Mouse (Mus musculus) embryonic facial prominence, embryonic 10.5 days (tissue): ENCODE results near the gene Zbed5. TPM values are rescaled to one million over a fixed set of nuclear protein-coding genes. Genes with fewer than 3 reads are reported as not detected.

Experiments
- DNase-seq: peaks from one replicate; pipeline ENCODE4 v3.0.0-alpha.2; 2017; ENCODE audit warnings: low spot score
- H3K27ac ChIP-seq: fragments of 300-500 bp; sonication (generic); replicated peaks from 2 replicates; pipeline ENCODE4 v1.5.1; 2016; ENCODE audit warnings: mild to moderate bottlenecking
- H3K27me3 ChIP-seq: fragments of 300-500 bp; sonication (generic); replicated peaks from 2 replicates; pipeline ENCODE4 v1.6.1; 2016; ENCODE audit warnings: low read depth, mild to moderate bottlenecking; ENCODE audit not compliant: poor library complexity, severe bottlenecking
- H3K36me3 ChIP-seq: fragments of 300-500 bp; sonication (generic); replicated peaks from 2 replicates; pipeline ENCODE4 v1.6.1; 2016; ENCODE audit warnings: mild to moderate bottlenecking, moderate library complexity
- H3K4me1 ChIP-seq: fragments of 300-500 bp; sonication (generic); 2 replicates; pipeline ENCODE4 v1.6.1; 2016
- H3K4me3 ChIP-seq: fragments of 300-500 bp; sonication (generic); 2 replicates; pipeline ENCODE4 v1.5.1; 2016; ENCODE audit warnings: mild to moderate bottlenecking, moderate library complexity
- H3K9me3 ChIP-seq: fragments of 300-500 bp; sonication (generic); 2 replicates; pipeline ENCODE4 v1.6.1; 2016; ENCODE audit warnings: mild to moderate bottlenecking
- WGBS: fragments of 180-500 bp; shearing (Covaris S2); methylation state at CpG from one replicate; pipeline ENCODE4 v1.1.7; 2016; 5-methylcytosine and 5-hydroxymethylcytosine counted together
- polyA plus RNA-seq: library from polyadenylated mRNA; unstranded; fragments of >200 nt; fragmentation: Nextera tagmentation; extraction: Ambion mirVana; gene quantifications from 2 replicates; pipeline ENCODE4 v1.2.1, GENCODE M21; 2016

The Zbed5 gene
- polyA plus RNA-seq = 7.4 and 7.7 TPM in 2 replicates

GRCm38 (mm10) chr5:129895198-129896088, at the start of gene Zbed5:
Gene Zbed5, plus strand, starts transcription at chr5:129895723.
- WGBS = 3% methylated on average over 44 of the region's 44 CpGs
- peak; percentile 91 for DNase-seq
- Histone ChIP-seq H3K36me3 (peaks cover 1% of the 10 kb centered on the region), H3K9me3 (no peaks in the 10 kb centered on the region), H3K27me3 (no peaks in the 10 kb centered on the region), H3K4me3 (peak within 1 kb of the TSS; percentile 81), H3K4me1 (peaks cover 15% of the 10 kb centered on the region), H3K27ac (peak within 1 kb of the TSS; percentile 81)

GRCm38 (mm10) chr5:129846752-129847557, 48.6 kb upstream of the Zbed5 start, which contains the start of gene Sumf2:
Gene Sumf2, plus strand, starts transcription at chr5:129846986.
- Histone ChIP-seq H3K27ac (peak within 1 kb of the TSS; percentile 85), H3K27me3 (no peaks in the 10 kb centered on the region), H3K9me3 (peaks cover 4% of the 10 kb centered on the region; the same call in 1 of the 2 replicates), H3K36me3 (peaks cover 47% of the 10 kb centered on the region), H3K4me3 (peak within 1 kb of the TSS; percentile 73), H3K4me1 (peaks cover 11% of the 10 kb centered on the region; the same call in 1 of the 2 replicates)
- WGBS = 15% methylated on average over 22 of the region's 22 CpGs
- DNase-seq = peak; percentile 96

DNA sequence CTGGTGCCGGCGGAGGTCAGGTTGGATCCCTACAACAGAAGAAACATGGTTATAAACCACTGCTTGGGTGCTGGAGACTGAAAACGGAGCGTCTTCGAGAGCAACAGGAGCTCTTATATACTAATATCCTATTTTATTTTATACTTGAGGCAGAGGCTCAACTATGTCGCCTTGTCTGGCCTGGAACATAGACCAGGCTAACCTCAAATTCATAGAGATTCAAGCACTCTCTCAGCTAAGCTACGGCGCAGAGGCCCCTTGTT, 48.0 kb upstream of the Zbed5 start:
- Histone ChIP-seq H3K27ac (0 out of 2 replicates have a peak overlapping the region, but pooled peaks have one; percentile 85), H3K4me1 (peaks cover 11% of the 10 kb centered on the region; the same call in 1 of the 2 replicates), H3K36me3 (peaks cover 47% of the 10 kb centered on the region), H3K27me3 (no peaks in the 10 kb centered on the region), H3K9me3 (peaks cover 4% of the 10 kb centered on the region; the same call in 1 of the 2 replicates), H3K4me3 (peak overlapping the region; percentile 73)
- no peak for DNase-seq
- WGBS = 67% methylated on average over 8 of the region's 8 CpGs

- H3K27ac ChIP-seq = no peak overlapping the region
- WGBS = 39% methylated on average over 5 of the region's 5 CpGs
- H3K27me3 ChIP-seq = no peaks in the 10 kb centered on the region
- no peaks in the 10 kb centered on the region for H3K9me3 ChIP-seq
- no peak overlapping the region for H3K4me3 ChIP-seq
- H3K36me3 ChIP-seq = peaks cover 78% of the 10 kb centered on the region
- DNase-seq = no peak
- no peaks in the 10 kb centered on the region for H3K4me1 ChIP-seq
These were observed 40.4 kb upstream of the Zbed5 start for GRCm38 (mm10) chr5:129855163-129855562.

DNA sequence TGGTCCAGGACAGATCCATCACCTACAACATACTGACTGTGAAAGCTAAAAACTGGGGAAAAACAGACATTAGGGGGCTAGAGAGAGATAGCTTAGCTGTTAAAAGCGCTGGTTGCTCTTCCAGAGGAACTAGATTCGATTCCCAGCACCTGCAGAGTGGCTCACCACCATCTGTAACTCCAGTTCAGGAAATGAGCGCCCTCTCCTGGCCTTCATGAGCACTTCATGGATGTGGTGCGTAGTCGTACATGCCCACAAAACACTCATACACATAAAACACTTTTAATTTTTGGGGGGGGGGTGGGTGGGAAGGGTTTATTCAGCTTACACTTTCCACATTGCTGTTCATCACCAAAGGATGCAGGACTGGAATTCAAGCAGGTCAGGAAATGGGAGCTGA, 39.1 kb upstream of the Zbed5 start:
- WGBS = 89% methylated on average over 5 of the region's 5 CpGs
- no peak for DNase-seq
- no peaks in the 10 kb centered on the region for H3K9me3 ChIP-seq
- no peak overlapping the region for H3K4me3 ChIP-seq
- no peaks in the 10 kb centered on the region for H3K27me3 ChIP-seq
- H3K36me3 ChIP-seq = peaks cover 83% of the 10 kb centered on the region
- no peaks in the 10 kb centered on the region for H3K4me1 ChIP-seq
- no peak overlapping the region for H3K27ac ChIP-seq

DNA sequence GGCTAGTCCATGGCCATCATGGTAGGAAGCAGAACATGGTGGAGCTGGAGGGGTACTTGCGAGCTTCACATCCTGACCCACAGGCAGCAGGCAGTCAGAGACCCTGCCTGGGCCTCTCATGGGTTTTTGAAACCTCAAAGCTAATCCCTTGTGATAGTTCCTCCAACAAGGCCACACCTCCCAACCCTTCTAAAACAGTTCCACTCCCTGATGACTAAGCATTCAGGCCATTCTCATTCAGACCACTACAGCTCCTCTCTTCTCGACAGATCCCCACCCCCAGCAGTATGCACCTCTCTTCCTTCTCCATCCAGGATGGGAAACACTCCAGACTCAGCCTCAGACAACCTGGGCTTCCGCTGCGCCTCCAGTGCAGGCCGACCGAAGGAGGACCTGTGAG, 33.2 kb upstream of the Zbed5 start:
- WGBS = 95% methylated on average over 6 of the region's 6 CpGs
- Histone ChIP-seq H3K4me3 (no peak overlapping the region), H3K4me1 (peaks cover 5% of the 10 kb centered on the region), H3K27me3 (no peaks in the 10 kb centered on the region), H3K9me3 (0 out of 2 replicates have a peak, but pooled peaks cover 3% of the 10 kb centered on the region), H3K27ac (no peak overlapping the region), H3K36me3 (peaks cover 53% of the 10 kb centered on the region)
- no peak for DNase-seq

GRCm38 (mm10) chr5:129864467-129864866, 31.1 kb upstream of the Zbed5 start:
- 13% methylated on average over 18 of the region's 18 CpGs for WGBS
- peak overlapping the region; percentile 24; the same call in 1 of the 2 replicates for H3K27ac ChIP-seq
- DNase-seq = peak; percentile 59
- H3K9me3 ChIP-seq = 0 out of 2 replicates have a peak, but pooled peaks cover 3% of the 10 kb centered on the region
- H3K4me3 ChIP-seq = 0 out of 2 replicates have a peak overlapping the region, but pooled peaks have one; percentile 25
- peaks cover 35% of the 10 kb centered on the region for H3K36me3 ChIP-seq
- peaks cover 5% of the 10 kb centered on the region for H3K4me1 ChIP-seq
- H3K27me3 ChIP-seq = no peaks in the 10 kb centered on the region

DNA sequence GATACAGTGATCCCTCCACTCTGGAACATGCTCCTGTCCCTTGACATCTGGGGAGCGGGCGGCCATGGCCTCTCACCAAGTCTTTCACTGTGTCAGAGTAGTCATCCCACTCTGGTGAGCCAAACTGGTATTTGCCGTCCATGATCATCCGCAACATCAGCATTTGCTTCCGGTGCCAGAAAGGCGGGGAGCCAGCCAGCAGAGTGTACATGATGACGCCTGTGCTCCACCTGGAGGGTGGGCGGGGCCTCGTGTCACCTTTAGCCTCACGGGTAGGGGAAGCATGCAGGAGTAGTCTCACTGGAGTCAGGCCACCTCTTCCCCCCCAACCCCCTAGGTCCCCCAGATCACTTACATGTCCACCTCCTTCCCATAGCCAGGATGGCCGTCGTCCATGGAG, 29.7 kb upstream of the Zbed5 start:
- WGBS = 87% methylated on average over 12 of the region's 12 CpGs
- Histone ChIP-seq H3K27ac (no peak overlapping the region), H3K27me3 (no peaks in the 10 kb centered on the region), H3K36me3 (peaks cover 22% of the 10 kb centered on the region), H3K4me3 (no peak overlapping the region), H3K4me1 (peaks cover 5% of the 10 kb centered on the region), H3K9me3 (0 out of 2 replicates have a peak, but pooled peaks cover 3% of the 10 kb centered on the region)
- DNase-seq = no peak

GRCm38 (mm10) chr5:129869238-129869995, 26.1 kb upstream of the Zbed5 start:
- 89% methylated on average over 19 of the region's 19 CpGs for WGBS
- DNase-seq = no peak
- Histone ChIP-seq H3K27me3 (no peaks in the 10 kb centered on the region), H3K36me3 (no peaks in the 10 kb centered on the region), H3K27ac (no peak overlapping the region), H3K4me3 (no peak overlapping the region), H3K4me1 (peaks cover under 1% of the 10 kb centered on the region; the same call in 1 of the 2 replicates), H3K9me3 (no peaks in the 10 kb centered on the region)

DNA sequence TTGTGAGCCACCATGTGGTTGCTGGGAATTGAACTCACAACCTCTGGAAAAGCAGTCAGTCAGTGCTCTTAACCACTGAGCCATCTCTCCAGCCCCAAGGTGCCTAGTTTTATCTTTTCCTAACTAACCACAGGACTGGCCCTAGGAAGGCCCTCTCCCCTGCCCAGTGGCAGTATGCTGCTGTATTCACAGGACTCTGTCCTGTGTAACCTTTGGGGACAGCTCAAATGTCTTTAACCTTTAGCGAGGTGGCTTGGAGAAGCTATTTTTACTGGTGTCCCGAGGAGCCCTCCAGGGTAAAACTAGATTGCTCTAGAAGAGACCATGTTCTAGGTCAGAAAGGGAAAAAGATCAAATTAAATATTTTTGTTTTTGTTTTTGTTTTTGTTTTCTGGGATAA, 24.3 kb upstream of the Zbed5 start:
- Histone ChIP-seq H3K27me3 (no peaks in the 10 kb centered on the region), H3K4me1 (no peaks in the 10 kb centered on the region), H3K9me3 (no peaks in the 10 kb centered on the region), H3K27ac (no peak overlapping the region), H3K36me3 (no peaks in the 10 kb centered on the region), H3K4me3 (no peak overlapping the region)
- WGBS = 81% methylated on average over 2 of the region's 2 CpGs
- DNase-seq = no peak

DNA sequence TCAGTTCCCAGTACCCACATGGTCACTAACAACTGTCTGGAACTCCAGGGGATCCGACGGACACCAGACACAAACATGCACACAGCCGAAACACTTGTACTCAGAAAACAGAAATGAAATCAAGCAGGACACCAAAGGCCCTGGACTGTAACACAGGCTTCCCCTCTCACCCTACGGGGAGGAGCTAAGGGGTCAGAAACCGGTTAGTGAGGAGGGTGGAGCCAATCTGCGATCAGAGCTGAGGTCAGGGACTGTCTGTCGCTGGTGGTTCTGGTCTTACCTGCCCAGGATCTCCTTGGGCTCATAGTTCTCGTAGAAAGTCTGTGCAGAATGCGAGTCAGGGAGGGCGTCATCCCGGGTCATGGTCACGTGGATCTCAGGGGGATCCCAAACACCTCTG, 21.6 kb upstream of the Zbed5 start:
- Histone ChIP-seq H3K4me3 (no peak overlapping the region), H3K27ac (no peak overlapping the region), H3K4me1 (no peaks in the 10 kb centered on the region), H3K27me3 (no peaks in the 10 kb centered on the region), H3K9me3 (no peaks in the 10 kb centered on the region), H3K36me3 (no peaks in the 10 kb centered on the region)
- 88% methylated on average over 12 of the region's 12 CpGs for WGBS
- no peak for DNase-seq

DNA sequence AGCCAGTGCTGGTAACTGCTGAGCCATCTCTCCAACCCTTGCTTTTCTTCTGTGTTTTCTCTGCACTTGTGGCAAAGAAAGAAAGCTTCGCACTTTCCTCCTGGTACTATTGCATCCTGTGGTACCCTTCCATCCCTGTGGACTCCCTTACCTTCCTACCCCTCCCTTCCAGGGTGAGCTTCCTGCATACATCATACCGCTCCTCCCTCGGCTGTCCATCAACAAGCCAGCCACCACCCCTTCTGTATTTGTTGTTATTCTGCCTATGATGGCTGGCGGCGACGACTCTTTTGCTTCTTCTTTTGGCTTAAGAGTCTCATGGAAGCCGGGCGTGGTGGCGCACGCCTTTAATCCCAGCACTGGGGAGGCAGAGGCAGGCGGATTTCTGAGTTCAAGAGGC, 20.4 kb upstream of the Zbed5 start:
- Histone ChIP-seq H3K27me3 (no peaks in the 10 kb centered on the region), H3K36me3 (peaks cover 8% of the 10 kb centered on the region), H3K27ac (no peak overlapping the region), H3K4me1 (no peaks in the 10 kb centered on the region), H3K9me3 (no peaks in the 10 kb centered on the region), H3K4me3 (no peak overlapping the region)
- WGBS = 82% methylated on average over 11 of the region's 11 CpGs
- DNase-seq = no peak
